Mouse (Mus musculus): ENCODE results near the gene Atp5g1. TPM values are rescaled to one million over a fixed set of nuclear protein-coding genes. Genes with fewer than 3 reads are reported as not detected.

Gene Atp5g1
- polyA plus RNA-seq, 1 experiment from 2014 or later = 547 TPM

Other genes with a start within 250 kb of the Atp5g1 start
- 16.8 and 20.8 TPM in 2 replicates for gene Gngt2, start 238.5 kb downstream of the Atp5g1 start, polyA plus RNA-seq (2015; fragmentation: Nextera tagmentation; extraction: Ambion mirVana)
- gene Abi3, start 233.2 kb downstream of the Atp5g1 start, polyA plus RNA-seq (2015; fragmentation: Nextera tagmentation; extraction: Ambion mirVana) = 8.6 and 9.0 TPM in 2 replicates
- 0.09 and 0.12 TPM in 2 replicates for gene B4galnt2, start 160.8 kb downstream of the Atp5g1 start, polyA plus RNA-seq (2015; fragmentation: Nextera tagmentation; extraction: Ambion mirVana)
- 33.0 and 38.6 TPM in 2 replicates for gene Igf2bp1, start 69.7 kb downstream of the Atp5g1 start, polyA plus RNA-seq (2015; fragmentation: Nextera tagmentation; extraction: Ambion mirVana)
- not detected in 2 replicates for gene Gip, start 51.1 kb downstream of the Atp5g1 start, polyA plus RNA-seq (2015; fragmentation: Nextera tagmentation; extraction: Ambion mirVana)
- gene Snf8, start 40.8 kb downstream of the Atp5g1 start, polyA plus RNA-seq (2015; fragmentation: Nextera tagmentation; extraction: Ambion mirVana) = 100 and 103 TPM in 2 replicates
- 46.3 and 47.1 TPM in 2 replicates for gene Ube2z, start 10.3 kb downstream of the Atp5g1 start, polyA plus RNA-seq (2015; fragmentation: Nextera tagmentation; extraction: Ambion mirVana)
- gene Calcoco2, start 36.3 kb upstream of the Atp5g1 start, polyA plus RNA-seq (2015; fragmentation: Nextera tagmentation; extraction: Ambion mirVana) = 1.1 and 1.6 TPM in 2 replicates
- 1.1 and 2.4 TPM in 2 replicates for gene Ttll6, start 58.1 kb upstream of the Atp5g1 start, polyA plus RNA-seq (2015; fragmentation: Nextera tagmentation; extraction: Ambion mirVana)
- not detected in 2 replicates for gene Hoxb13, start 118.6 kb upstream of the Atp5g1 start, polyA plus RNA-seq (2015; fragmentation: Nextera tagmentation; extraction: Ambion mirVana)
- gene Hoxb9, start 195.8 kb upstream of the Atp5g1 start, polyA plus RNA-seq (2015; fragmentation: Nextera tagmentation; extraction: Ambion mirVana) = 0.07 TPM in 1 of 2 replicates, not detected in the other
- gene Hoxb8, start 206.2 kb upstream of the Atp5g1 start, polyA plus RNA-seq (2015; fragmentation: Nextera tagmentation; extraction: Ambion mirVana) = not detected in 2 replicates
- not detected in 2 replicates for gene Hoxb7, start 211.0 kb upstream of the Atp5g1 start, polyA plus RNA-seq (2015; fragmentation: Nextera tagmentation; extraction: Ambion mirVana)
- not detected in 2 replicates for gene Hoxb6, start 216.8 kb upstream of the Atp5g1 start, polyA plus RNA-seq (2015; fragmentation: Nextera tagmentation; extraction: Ambion mirVana)
- not detected in 2 replicates for gene Hoxb5, start 227.7 kb upstream of the Atp5g1 start, polyA plus RNA-seq (2015; fragmentation: Nextera tagmentation; extraction: Ambion mirVana)
- gene Hoxb4, start 242.6 kb upstream of the Atp5g1 start, polyA plus RNA-seq (2015; fragmentation: Nextera tagmentation; extraction: Ambion mirVana) = 0.11 TPM in 1 of 2 replicates, not detected in the other
- 0.07 TPM in 1 of 2 replicates, not detected in the other for gene Hoxb3, start 247.7 kb upstream of the Atp5g1 start, polyA plus RNA-seq (2015; fragmentation: Nextera tagmentation; extraction: Ambion mirVana)